Mouse (Mus musculus) megakaryocyte-erythroid progenitor cell, adult 5-6 weeks (primary cell): ENCODE results near the gene Mgarp. TPM values are rescaled to one million over a fixed set of nuclear protein-coding genes. Genes with fewer than 3 reads are reported as not detected.
"Not testable (repeated sequence)": the region's sequence is repeated elsewhere in the genome, so short reads cannot be mapped to it uniquely, and the experiment has no call there.

Experiments used
- ATAC-seq: replicated peaks from 2 replicates; pipeline ENCODE4 v1.8.0; 2016; ENCODE audit warnings: mild to moderate bottlenecking, inconsistent platforms; ENCODE audit not compliant: severe bottlenecking, poor library complexity, low FRiP score, low TSS enrichment
- total RNA-seq, 2 experiments: library from RNA; stranded (forward) in 1 of 2; stranded (reverse) in 1 of 2; fragments of 200-1000, 215-1000 nt in 1 of 2; fragments of >200 nt in 1 of 2; fragmentation: Nextera tagmentation in 1 of 2; gene quantifications; 2 replicates each; pipeline ENCODE4 v1.2.3; 2014 to 2017

Mgarp gene
- total RNA-seq, 2 experiments from 2014 or later = not detected

DNA sequence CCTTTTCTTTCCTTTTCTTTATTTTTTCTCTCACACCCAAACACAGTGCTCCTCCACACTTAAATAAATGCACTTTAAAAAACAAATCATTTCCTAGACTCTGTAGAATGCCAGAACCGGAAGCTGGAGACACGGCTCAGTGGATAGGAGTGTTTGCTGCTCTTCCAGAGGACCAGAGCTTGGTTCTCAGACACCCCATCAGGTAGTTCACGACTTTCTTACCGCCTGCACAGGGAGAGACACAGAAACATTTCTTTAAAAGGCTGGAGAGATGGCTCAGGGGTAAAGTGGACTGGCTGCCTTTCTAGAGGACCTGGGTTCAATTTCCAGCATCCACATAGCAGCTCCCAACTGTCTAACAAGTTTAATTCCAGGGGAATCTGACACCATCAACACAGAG lies 3.0 kb upstream of the Mgarp start:
- no peak for ATAC-seq

DNA sequence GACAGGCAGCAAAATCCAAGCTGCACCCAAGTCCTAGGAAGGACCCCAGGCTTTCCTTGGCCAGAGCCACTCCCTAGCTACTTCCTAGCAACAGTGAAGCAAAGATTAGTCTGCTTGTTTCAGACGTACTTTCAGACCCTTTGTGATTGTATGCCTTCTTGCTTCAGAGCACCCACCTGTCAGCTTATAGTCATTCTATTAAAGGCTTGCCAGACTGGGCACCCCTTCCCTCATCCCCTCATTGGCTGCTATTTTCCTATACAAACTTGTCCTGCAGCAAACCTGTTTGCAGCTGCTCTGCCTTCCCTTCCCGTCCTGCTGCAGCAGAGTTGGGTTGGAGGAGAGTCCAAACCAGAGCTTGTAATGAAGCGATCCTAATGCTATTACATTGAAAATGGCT lies 2.1 kb upstream of the Mgarp start:
- ATAC-seq = no peak

DNA sequence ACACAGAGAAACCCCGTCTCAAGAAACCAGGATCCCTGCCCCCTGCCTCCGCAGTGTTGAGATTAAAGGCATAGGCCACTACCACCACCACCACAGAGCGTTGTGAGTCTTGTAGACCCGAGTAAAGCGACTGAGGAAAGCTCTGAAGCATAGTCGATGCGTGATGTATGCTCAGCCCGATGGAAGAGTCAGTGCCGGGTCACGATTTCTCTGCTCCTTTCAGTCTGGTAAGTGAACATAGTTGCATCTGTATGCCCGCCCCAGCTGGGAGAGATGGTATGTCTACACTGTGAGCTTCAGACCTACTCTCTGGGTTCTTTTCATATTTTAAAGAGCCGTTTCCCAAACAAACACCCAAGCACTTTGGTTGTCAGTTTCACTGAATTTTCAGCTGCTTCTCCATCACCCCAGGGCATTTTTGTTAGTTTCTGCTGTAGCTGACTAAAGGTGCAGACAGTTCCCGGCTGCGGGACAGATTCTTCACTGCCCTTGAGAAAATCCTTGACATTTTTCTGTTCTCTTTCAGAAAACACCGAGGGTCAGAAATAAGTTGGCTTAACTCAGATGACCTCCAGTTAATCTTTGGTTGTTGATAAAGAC lies 1.3 kb upstream of the Mgarp start:
- no peak for ATAC-seq

GRCm38 (mm10) chr3:51395461-51396145 lies 935 bp downstream of the Mgarp start:
- no peak for ATAC-seq

GRCm38 (mm10) chr3:51394881-51395280 lies 1.7 kb downstream of the Mgarp start:
- ATAC-seq = no peak

DNA sequence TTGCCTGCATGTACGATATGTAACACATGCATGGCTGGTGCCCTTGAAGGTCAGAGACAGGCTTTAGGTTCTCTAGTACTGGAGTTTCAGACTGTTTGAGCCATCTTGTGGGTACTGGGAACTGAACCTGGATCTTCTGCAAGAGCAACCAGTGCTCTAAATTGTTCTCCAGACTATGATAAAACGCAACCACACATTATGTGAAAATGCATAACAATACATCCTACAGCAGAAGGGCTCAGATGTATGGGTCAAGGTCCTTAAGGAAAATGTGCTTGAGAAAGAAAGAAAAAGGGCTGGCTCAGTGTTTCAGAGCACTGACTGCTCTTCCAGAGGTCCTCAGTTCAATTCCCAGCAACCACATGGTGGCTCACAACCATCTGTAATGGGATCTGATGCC lies 2.9 kb downstream of the Mgarp start:
- ATAC-seq = no peak

GRCm38 (mm10) chr3:51393018-51393417 lies 3.5 kb downstream of the Mgarp start:
- not testable (repeated sequence) for ATAC-seq

DNA sequence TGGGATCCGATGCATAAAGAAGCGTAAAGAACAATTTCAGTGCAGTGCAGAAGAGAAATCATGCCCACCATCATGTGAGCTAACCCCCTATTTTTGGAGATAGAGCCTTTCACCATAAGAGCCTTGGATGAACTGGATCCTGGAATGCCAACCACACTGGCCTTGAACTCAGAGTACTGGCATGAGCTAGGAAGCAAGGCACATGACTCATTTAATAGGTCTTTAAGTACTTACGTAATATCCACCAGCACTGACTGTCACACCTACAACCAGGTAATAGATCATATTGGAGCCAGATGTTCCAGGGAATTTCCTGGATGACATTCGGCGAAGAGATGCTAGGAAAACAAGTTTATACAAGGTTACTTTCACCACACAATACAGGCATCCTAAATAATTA lies 4.9 kb downstream of the Mgarp start:
- ATAC-seq = no peak

DNA sequence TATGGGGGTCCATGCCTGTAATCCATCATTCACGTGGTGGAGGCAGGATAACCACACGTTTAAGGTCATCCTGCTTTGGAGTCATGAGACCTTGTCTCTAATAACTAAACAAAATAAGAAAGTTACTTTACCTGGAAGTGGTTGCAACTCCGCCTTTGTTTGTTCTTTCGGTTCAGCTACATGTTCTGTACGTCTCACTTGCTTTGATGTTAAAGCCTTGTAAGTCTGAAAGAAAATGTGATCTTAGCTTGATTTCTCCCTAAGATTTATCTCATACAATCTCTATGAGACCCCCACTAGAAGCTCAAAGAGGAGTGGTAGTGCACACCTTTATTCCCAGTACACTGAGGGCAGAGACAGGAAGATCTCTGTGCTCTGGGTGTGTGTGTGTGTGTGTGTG lies 5.4 kb downstream of the Mgarp start:
- ATAC-seq = no peak

DNA sequence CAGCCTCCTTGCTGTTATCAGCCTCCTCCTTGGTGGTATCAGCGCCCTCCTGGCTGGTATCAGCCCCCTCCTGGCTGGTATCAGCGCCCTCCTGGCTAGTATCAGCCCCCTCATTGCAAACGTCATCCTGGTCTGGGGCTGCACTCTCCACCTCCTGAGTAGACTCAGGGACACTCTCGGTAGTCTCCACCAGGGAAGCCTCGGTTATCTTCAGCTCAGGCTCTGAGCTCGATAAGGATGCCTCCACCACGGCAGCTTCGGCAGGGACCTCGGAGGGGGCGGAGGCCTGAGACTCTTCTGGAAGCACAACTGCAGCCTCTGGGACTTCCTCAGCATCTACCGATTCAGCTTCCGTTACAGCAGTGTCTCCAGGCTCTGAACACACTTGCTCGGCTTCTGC lies 7.6 kb downstream of the Mgarp start:
- peak; percentile 100 for ATAC-seq

DNA sequence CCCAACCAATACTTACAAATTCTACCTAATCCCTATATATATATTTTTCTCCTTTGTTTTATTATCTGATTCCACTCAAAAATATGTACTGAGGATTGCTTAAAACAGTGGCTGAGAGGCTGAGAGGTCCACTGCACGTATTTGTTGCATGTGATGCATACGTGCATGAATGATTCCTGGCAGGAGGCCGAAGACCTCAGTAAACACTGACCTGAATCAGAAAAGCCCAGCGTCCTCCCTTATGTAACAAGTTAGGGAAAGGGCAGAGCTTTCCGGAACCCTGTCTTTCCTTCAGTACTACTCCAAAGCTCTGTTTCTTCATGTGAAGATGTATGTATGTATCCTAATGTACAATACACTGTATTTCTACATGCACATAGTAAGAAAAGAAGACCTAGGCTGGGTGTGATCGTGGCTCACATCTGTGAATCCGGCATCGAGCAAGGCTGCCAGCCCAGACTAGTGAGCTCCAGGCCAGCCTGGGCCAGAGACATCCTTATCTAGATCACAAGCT lies 8.6 kb downstream of the Mgarp start:
- ATAC-seq = no peak

DNA sequence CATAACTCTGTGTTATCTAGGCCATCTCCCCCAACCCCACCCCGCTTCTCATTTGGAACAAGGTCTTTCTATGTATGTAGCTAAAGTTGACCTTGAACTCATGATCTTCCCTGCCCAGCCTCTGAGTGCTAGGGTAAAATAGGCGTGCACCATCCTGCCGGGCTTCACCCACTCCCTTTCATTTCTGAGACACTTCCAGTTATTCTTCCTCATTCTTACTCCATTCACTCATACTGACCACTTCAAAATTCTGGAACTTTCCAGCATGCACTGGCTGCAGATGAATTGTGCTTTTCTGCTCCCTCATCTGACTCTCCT lies 9.4 kb downstream of the Mgarp start:
- ATAC-seq = no peak

DNA sequence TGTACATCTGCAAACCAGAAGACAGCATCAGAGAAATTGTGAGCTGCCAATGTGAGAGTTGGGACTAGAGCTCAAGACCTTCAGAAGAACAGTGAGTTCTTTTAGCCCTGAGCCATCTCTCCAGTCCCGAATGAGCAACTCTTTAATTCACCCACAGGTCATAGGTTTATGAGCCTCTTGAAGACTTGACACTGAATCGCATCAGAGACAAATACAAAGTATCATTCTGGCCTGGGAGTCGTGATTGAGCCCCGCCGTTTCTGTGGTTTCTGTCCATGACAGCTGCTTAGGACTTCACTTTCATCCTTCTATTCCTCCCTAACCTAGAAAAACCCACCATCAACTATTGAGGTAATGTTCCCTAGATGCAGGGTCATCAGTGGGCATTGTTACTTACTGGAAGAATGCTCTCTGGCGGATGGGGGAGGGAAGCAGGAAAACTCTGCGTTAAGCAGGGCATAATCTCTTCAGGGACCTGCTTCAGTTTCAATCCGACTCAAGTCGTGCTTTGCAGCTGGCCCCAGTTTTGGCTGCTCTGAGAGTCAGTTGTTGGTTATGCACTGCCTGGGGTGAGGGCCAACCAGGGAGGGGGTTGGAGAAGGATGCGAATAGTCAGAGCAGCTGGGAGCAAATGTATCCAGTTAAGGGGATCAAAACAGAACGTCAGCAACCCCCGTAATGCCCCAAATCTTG lies 10.0 kb downstream of the Mgarp start:
- no peak for ATAC-seq

DNA sequence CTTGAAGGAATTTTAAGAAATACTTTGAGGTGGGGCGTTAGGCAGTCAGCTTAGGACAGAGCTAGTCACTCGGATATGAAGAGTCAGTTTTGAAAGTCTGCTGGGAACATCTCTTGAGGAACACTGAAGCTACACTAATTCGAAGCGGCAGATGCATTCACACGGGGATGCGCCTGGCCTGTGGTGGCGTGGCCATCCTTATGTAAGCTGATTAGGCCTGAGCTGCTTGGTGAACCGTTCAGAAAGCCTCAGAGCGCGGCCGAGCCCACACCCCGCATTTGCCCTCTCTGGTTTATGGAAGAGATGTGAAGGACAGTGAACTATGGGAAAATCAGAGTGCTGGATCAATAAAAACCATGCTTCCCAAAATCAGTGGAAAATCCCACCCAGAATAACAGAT lies 13.1 kb downstream of the Mgarp start:
- ATAC-seq = no peak

GRCm38 (mm10) chr3:51380660-51381014 lies 15.9 kb downstream of the Mgarp start:
- no peak for ATAC-seq

DNA sequence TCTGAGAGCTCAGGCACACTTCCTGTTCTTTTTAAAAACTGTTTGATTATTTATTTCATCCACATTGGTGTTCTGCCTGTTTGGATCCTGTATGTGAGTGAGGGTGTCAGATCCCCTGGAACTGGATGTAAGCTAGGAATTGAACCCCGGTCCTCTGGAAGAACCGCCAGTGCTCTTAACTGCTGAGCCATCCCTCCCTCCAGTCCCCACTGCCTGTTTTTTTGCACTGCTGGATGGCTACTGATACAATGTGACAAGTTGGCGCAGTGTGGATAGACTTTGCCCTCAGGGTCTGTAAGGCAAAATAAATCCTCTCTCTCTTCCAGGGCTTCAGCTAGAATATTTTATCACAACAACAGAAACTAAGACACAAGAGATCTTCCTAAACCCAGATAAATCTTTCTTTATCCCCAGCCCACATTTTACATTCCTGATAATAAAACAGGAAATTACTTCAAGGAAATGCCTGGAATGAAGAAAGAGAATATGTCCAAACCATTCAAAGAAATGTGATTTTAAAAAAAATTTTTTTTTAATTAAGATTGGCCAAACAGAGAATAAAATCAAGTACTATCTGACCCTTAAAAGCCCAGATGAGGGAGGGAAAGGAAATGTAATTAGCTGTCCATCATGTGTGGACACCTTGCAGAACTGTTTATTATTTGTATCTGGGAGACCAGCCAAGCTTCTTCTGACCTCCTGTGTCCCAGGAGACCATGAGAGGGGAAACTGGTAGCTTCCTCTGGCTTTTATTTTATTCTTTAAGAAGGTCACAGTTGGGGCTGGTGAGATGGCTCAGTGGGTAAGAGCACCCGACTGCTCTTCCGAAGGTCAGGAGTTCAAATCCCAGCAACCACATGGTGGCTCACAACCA lies 16.5 kb downstream of the Mgarp start:
- no peak for ATAC-seq

DNA sequence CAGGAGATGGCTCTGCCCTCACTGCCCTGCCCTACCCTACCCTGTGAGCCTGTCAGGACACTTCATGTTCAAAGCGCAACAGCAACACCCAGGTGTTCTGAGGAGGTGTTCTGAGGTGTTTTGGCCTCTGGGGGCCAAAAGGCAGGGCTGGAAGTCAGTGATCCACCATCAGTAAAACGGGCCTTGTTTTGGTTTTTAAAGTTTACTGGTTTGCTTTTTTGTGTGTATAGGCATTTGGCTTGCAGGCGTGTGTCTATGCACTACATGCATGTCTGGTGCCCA lies 17.9 kb downstream of the Mgarp start:
- ATAC-seq = no peak

GRCm38 (mm10) chr3:51377878-51378664 lies 18.5 kb downstream of the Mgarp start:
- peak; percentile 68 for ATAC-seq
